Mouse (Mus musculus): ENCODE data around the gene Pacrg. TPM values are rescaled to one million over a fixed set of nuclear protein-coding genes. Genes with fewer than 3 reads are reported as not detected.

The Pacrg gene
- polyA plus RNA-seq, 1 experiment from 2014 or later = 9.3 TPM

GRCm38 (mm10) chr17:10732303-10733048 is 107.6 kb downstream of the Pacrg start:
- no peak for ATAC-seq (ENCODE audit: low FRiP score)
- H3K4me2 ChIP-seq (replicated peaks) = no peak overlapping the region
- no peaks in the 10 kb centered on the region for H3K36me3 ChIP-seq
- no peaks in the 10 kb centered on the region for H3K27me3 ChIP-seq
- H3K4me3 ChIP-seq = no peak overlapping the region
- H3K4me1 ChIP-seq = no peaks in the 10 kb centered on the region
- no peak overlapping the region for H3K27ac ChIP-seq
- no peak overlapping the region for H3K9ac ChIP-seq
- no peaks in the 10 kb centered on the region for H3K9me3 ChIP-seq (replicated peaks)
- WGBS = 50% methylated on average over 4 of the region's 4 CpGs

- Histone ChIP-seq H3K27ac (no peak overlapping the region), H3K9me3 (replicated peaks) (no peaks in the 10 kb centered on the region), H3K4me1 (no peaks in the 10 kb centered on the region), H3K9ac (no peak overlapping the region), H3K4me3 (no peak overlapping the region), H3K27me3 (no peaks in the 10 kb centered on the region), H3K4me2 (replicated peaks) (no peak overlapping the region), H3K36me3 (no peaks in the 10 kb centered on the region)
- WGBS = 90% methylated on average over 3 of the region's 3 CpGs
- no peak for ATAC-seq (ENCODE audit: low FRiP score)
Observed at GRCm38 (mm10) chr17:10724853-10725252, 115.3 kb downstream of the Pacrg start.

GRCm38 (mm10) chr17:10721562-10721961 is 118.5 kb downstream of the Pacrg start:
- ATAC-seq (ENCODE audit: low FRiP score) = no peak
- Histone ChIP-seq H3K36me3 (no peaks in the 10 kb centered on the region), H3K4me1 (no peaks in the 10 kb centered on the region), H3K27ac (no peak overlapping the region), H3K4me3 (no peak overlapping the region), H3K27me3 (no peaks in the 10 kb centered on the region), H3K4me2 (replicated peaks) (no peak overlapping the region), H3K9ac (no peak overlapping the region), H3K9me3 (replicated peaks) (no peaks in the 10 kb centered on the region)
- 71% methylated on average over 1 of the region's 1 CpGs for WGBS

- H3K9ac ChIP-seq = no peak overlapping the region
- H3K4me1 ChIP-seq = no peaks in the 10 kb centered on the region
- no peak overlapping the region for H3K4me3 ChIP-seq
- no peak overlapping the region for H3K4me2 ChIP-seq (replicated peaks)
- no peaks in the 10 kb centered on the region for H3K9me3 ChIP-seq (replicated peaks)
- H3K27me3 ChIP-seq = no peaks in the 10 kb centered on the region
- ATAC-seq (ENCODE audit: low FRiP score) = no peak
- 91% methylated on average over 1 of the region's 1 CpGs for WGBS
- H3K27ac ChIP-seq = no peak overlapping the region
- H3K36me3 ChIP-seq = no peaks in the 10 kb centered on the region
Observed at GRCm38 (mm10) chr17:10717148-10717547, 123.0 kb downstream of the Pacrg start.

GRCm38 (mm10) chr17:10702781-10703180 is 137.3 kb downstream of the Pacrg start:
- Histone ChIP-seq H3K4me1 (no peaks in the 10 kb centered on the region), H3K9ac (no peak overlapping the region), H3K9me3 (replicated peaks) (no peaks in the 10 kb centered on the region), H3K4me2 (replicated peaks) (no peak overlapping the region), H3K27ac (no peak overlapping the region), H3K27me3 (no peaks in the 10 kb centered on the region), H3K36me3 (no peaks in the 10 kb centered on the region), H3K4me3 (no peak overlapping the region)
- WGBS = 65% methylated on average over 6 of the region's 6 CpGs
- ATAC-seq (ENCODE audit: low FRiP score) = no peak

GRCm38 (mm10) chr17:10698041-10698440 is 142.1 kb downstream of the Pacrg start:
- H3K27ac ChIP-seq = no peak overlapping the region
- H3K36me3 ChIP-seq = no peaks in the 10 kb centered on the region
- no peaks in the 10 kb centered on the region for H3K4me1 ChIP-seq
- WGBS = 59% methylated on average over 8 of the region's 8 CpGs
- H3K9me3 ChIP-seq (replicated peaks) = 0 out of 2 replicates have a peak, but pooled peaks cover 3% of the 10 kb centered on the region
- no peak overlapping the region for H3K4me3 ChIP-seq
- ATAC-seq (ENCODE audit: low FRiP score) = no peak
- H3K27me3 ChIP-seq = no peaks in the 10 kb centered on the region
- H3K9ac ChIP-seq = no peak overlapping the region
- H3K4me2 ChIP-seq (replicated peaks) = no peak overlapping the region

GRCm38 (mm10) chr17:10695421-10695820 is 144.7 kb downstream of the Pacrg start:
- ATAC-seq (ENCODE audit: low FRiP score) = no peak
- H3K27me3 ChIP-seq = no peaks in the 10 kb centered on the region
- no peaks in the 10 kb centered on the region for H3K4me1 ChIP-seq
- no peak overlapping the region for H3K4me3 ChIP-seq
- no peak overlapping the region for H3K9ac ChIP-seq
- H3K9me3 ChIP-seq (replicated peaks) = 0 out of 2 replicates have a peak, but pooled peaks cover 3% of the 10 kb centered on the region
- no peak overlapping the region for H3K4me2 ChIP-seq (replicated peaks)
- H3K36me3 ChIP-seq = no peaks in the 10 kb centered on the region
- H3K27ac ChIP-seq = no peak overlapping the region

GRCm38 (mm10) chr17:10677098-10677497 is 163.0 kb downstream of the Pacrg start:
- Histone ChIP-seq H3K9ac (no peak overlapping the region), H3K27ac (no peak overlapping the region), H3K4me2 (replicated peaks) (no peak overlapping the region), H3K9me3 (replicated peaks) (no peaks in the 10 kb centered on the region), H3K4me3 (no peak overlapping the region), H3K27me3 (no peaks in the 10 kb centered on the region), H3K4me1 (0 out of 2 replicates have a peak, but pooled peaks cover 3% of the 10 kb centered on the region), H3K36me3 (no peaks in the 10 kb centered on the region)
- 67% methylated on average over 4 of the region's 4 CpGs for WGBS
- ATAC-seq (ENCODE audit: low FRiP score) = no peak

- 69% methylated on average over 5 of the region's 5 CpGs for WGBS
- Histone ChIP-seq H3K27me3 (no peaks in the 10 kb centered on the region), H3K27ac (no peak overlapping the region), H3K4me3 (no peak overlapping the region), H3K4me1 (0 out of 2 replicates have a peak, but pooled peaks cover 3% of the 10 kb centered on the region), H3K9me3 (replicated peaks) (no peaks in the 10 kb centered on the region), H3K36me3 (no peaks in the 10 kb centered on the region), H3K9ac (no peak overlapping the region), H3K4me2 (replicated peaks) (no peak overlapping the region)
- no peak for ATAC-seq (ENCODE audit: low FRiP score)
Observed at GRCm38 (mm10) chr17:10675536-10675935, 164.6 kb downstream of the Pacrg start.

- H3K4me2 ChIP-seq (replicated peaks) = no peak overlapping the region
- no peak overlapping the region for H3K9ac ChIP-seq
- H3K36me3 ChIP-seq = no peaks in the 10 kb centered on the region
- H3K27ac ChIP-seq = no peak overlapping the region
- no peaks in the 10 kb centered on the region for H3K27me3 ChIP-seq
- no peak overlapping the region for H3K4me3 ChIP-seq
- 0 out of 2 replicates have a peak, but pooled peaks cover 3% of the 10 kb centered on the region for H3K4me1 ChIP-seq
- 73% methylated on average over 3 of the region's 3 CpGs for WGBS
- no peaks in the 10 kb centered on the region for H3K9me3 ChIP-seq (replicated peaks)
- no peak for ATAC-seq (ENCODE audit: low FRiP score)
Observed at GRCm38 (mm10) chr17:10675048-10675447, 165.1 kb downstream of the Pacrg start.

GRCm38 (mm10) chr17:10661294-10661693 is 178.8 kb downstream of the Pacrg start:
- Histone ChIP-seq H3K36me3 (no peaks in the 10 kb centered on the region), H3K9ac (no peak overlapping the region), H3K27ac (no peak overlapping the region), H3K4me3 (no peak overlapping the region), H3K9me3 (replicated peaks) (no peaks in the 10 kb centered on the region), H3K4me1 (no peaks in the 10 kb centered on the region), H3K27me3 (no peaks in the 10 kb centered on the region), H3K4me2 (replicated peaks) (no peak overlapping the region)
- WGBS = 80% methylated on average over 4 of the region's 4 CpGs
- no peak for ATAC-seq (ENCODE audit: low FRiP score)

GRCm38 (mm10) chr17:10643604-10644003 is 196.5 kb downstream of the Pacrg start:
- Histone ChIP-seq H3K36me3 (no peaks in the 10 kb centered on the region), H3K9ac (no peak overlapping the region), H3K4me1 (no peaks in the 10 kb centered on the region), H3K27ac (no peak overlapping the region), H3K4me2 (replicated peaks) (no peak overlapping the region), H3K9me3 (replicated peaks) (no peaks in the 10 kb centered on the region), H3K27me3 (no peaks in the 10 kb centered on the region), H3K4me3 (no peak overlapping the region)
- WGBS = 96% methylated on average over 7 of the region's 7 CpGs
- ATAC-seq (ENCODE audit: low FRiP score) = no peak

GRCm38 (mm10) chr17:10639816-10640215 is 200.3 kb downstream of the Pacrg start:
- no peak overlapping the region for H3K4me3 ChIP-seq
- no peak overlapping the region for H3K9ac ChIP-seq
- WGBS = 82% methylated on average over 1 of the region's 1 CpGs
- no peaks in the 10 kb centered on the region for H3K4me1 ChIP-seq
- no peaks in the 10 kb centered on the region for H3K9me3 ChIP-seq (replicated peaks)
- ATAC-seq (ENCODE audit: low FRiP score) = no peak
- H3K4me2 ChIP-seq (replicated peaks) = no peak overlapping the region
- H3K27me3 ChIP-seq = no peaks in the 10 kb centered on the region
- H3K36me3 ChIP-seq = no peaks in the 10 kb centered on the region
- H3K27ac ChIP-seq = no peak overlapping the region

All from hindbrain, embryonic 12.5 days (tissue).